Mouse (Mus musculus): ENCODE data around the gene Sost. TPM values are rescaled to one million over a fixed set of nuclear protein-coding genes. Genes with fewer than 3 reads are reported as not detected.

Gene Sost
- total RNA-seq, 2 experiments from 2014 or later: not detected

- ATAC-seq (replicated peaks; ENCODE audit: low FRiP score, poor library complexity, severe bottlenecking): no peak
Observed at GRCm38 (mm10) chr11:101957476-101957875, 9.3 kb downstream of the Sost start.

- ATAC-seq (replicated peaks; ENCODE audit: low FRiP score, poor library complexity, severe bottlenecking): no peak
Observed at GRCm38 (mm10) chr11:101953441-101953840, 13.4 kb downstream of the Sost start.

- ATAC-seq (replicated peaks; ENCODE audit: low FRiP score, poor library complexity, severe bottlenecking): no peak
Observed at GRCm38 (mm10) chr11:101952541-101953341, 14.1 kb downstream of the Sost start.

GRCm38 (mm10) chr11:101950021-101950420, 16.8 kb downstream of the Sost start:
- no peak for ATAC-seq (replicated peaks; ENCODE audit: low FRiP score, poor library complexity, severe bottlenecking)

GRCm38 (mm10) chr11:101946525-101946924, 20.3 kb downstream of the Sost start:
- no peak for ATAC-seq (replicated peaks; ENCODE audit: low FRiP score, poor library complexity, severe bottlenecking)

- no peak for ATAC-seq (replicated peaks; ENCODE audit: low FRiP score, poor library complexity, severe bottlenecking)
Observed at GRCm38 (mm10) chr11:101943055-101943454, 23.8 kb downstream of the Sost start.

- no peak for ATAC-seq (replicated peaks; ENCODE audit: low FRiP score, poor library complexity, severe bottlenecking)
Observed at GRCm38 (mm10) chr11:101937108-101937507, 29.7 kb downstream of the Sost start.

GRCm38 (mm10) chr11:101936421-101936820, 30.4 kb downstream of the Sost start:
- ATAC-seq (replicated peaks; ENCODE audit: low FRiP score, poor library complexity, severe bottlenecking): no peak

GRCm38 (mm10) chr11:101935743-101936142, 31.1 kb downstream of the Sost start:
- ATAC-seq (replicated peaks; ENCODE audit: low FRiP score, poor library complexity, severe bottlenecking): no peak

GRCm38 (mm10) chr11:101931978-101932377, 34.8 kb downstream of the Sost start:
- ATAC-seq (replicated peaks; ENCODE audit: low FRiP score, poor library complexity, severe bottlenecking): no peak

- no peak for ATAC-seq (replicated peaks; ENCODE audit: low FRiP score, poor library complexity, severe bottlenecking)
Observed at GRCm38 (mm10) chr11:101928030-101928762, 38.6 kb downstream of the Sost start.

GRCm38 (mm10) chr11:101926951-101927589, 39.7 kb downstream of the Sost start:
- ATAC-seq (replicated peaks; ENCODE audit: low FRiP score, poor library complexity, severe bottlenecking): no peak

- ATAC-seq (replicated peaks; ENCODE audit: low FRiP score, poor library complexity, severe bottlenecking): no peak
Observed at GRCm38 (mm10) chr11:101925636-101926035, 41.2 kb downstream of the Sost start.

- ATAC-seq (replicated peaks; ENCODE audit: low FRiP score, poor library complexity, severe bottlenecking): no peak
Observed at GRCm38 (mm10) chr11:101924441-101924976, 42.3 kb downstream of the Sost start.

GRCm38 (mm10) chr11:101923988-101924387, 42.8 kb downstream of the Sost start:
- no peak for ATAC-seq (replicated peaks; ENCODE audit: low FRiP score, poor library complexity, severe bottlenecking)

GRCm38 (mm10) chr11:101921361-101921952, 45.4 kb downstream of the Sost start:
- no peak for ATAC-seq (replicated peaks; ENCODE audit: low FRiP score, poor library complexity, severe bottlenecking)

- peak; percentile 40; the same call in 1 of the 2 replicates for ATAC-seq (replicated peaks; ENCODE audit: low FRiP score, poor library complexity, severe bottlenecking)
Observed at GRCm38 (mm10) chr11:101919660-101920059, 47.2 kb downstream of the Sost start.

GRCm38 (mm10) chr11:101918609-101919008, 48.2 kb downstream of the Sost start:
- no peak for ATAC-seq (replicated peaks; ENCODE audit: low FRiP score, poor library complexity, severe bottlenecking)

- no peak for ATAC-seq (replicated peaks; ENCODE audit: low FRiP score, poor library complexity, severe bottlenecking)
Observed at GRCm38 (mm10) chr11:101916772-101917171, 50.0 kb downstream of the Sost start.

GRCm38 (mm10) chr11:101913591-101913990, 53.2 kb downstream of the Sost start:
- ATAC-seq (replicated peaks; ENCODE audit: low FRiP score, poor library complexity, severe bottlenecking): no peak
